8 mouse cellular contexts compared by ENCODE assay signal in genomic region chr14:55094704-55095231, GRCm38 (mm10). TPM values are rescaled to one million over a fixed set of nuclear protein-coding genes. Genes with fewer than 3 reads are reported as not detected.
DNase-seq lines count a peak whose midpoint lies in the region; ATAC-seq and TF ChIP-seq lines count a peak whose summit lies in the region.

Thtpa (plus strand) TSS chr14:55094784.

- WGBS in forebrain, embryonic 15.5 days = 2% methylated on average over 30 of the region's 30 CpGs
- WGBS in lung, embryonic 16.5 days = under 1% methylated on average over 30 of the region's 30 CpGs

- no peaks in the 10 kb centered on the region for H3K27me3 ChIP-seq in G1E (ENCODE audit: insufficient read depth, low read length)
- H3K27me3 ChIP-seq in forebrain, embryonic 15.5 days = no peaks in the 10 kb centered on the region
- H3K27me3 ChIP-seq in lung, embryonic 16.5 days (ENCODE audit: control insufficient read depth, insufficient read depth, low read depth, low read length) = no peaks in the 10 kb centered on the region; the same call in 1 of the 2 replicates

- peak; percentile 79 for DNase-seq in G1E (ENCODE audit: low spot score)
- DNase-seq in cerebellum, adult 11 months = peak; percentile 78
- peak; percentile 74 to 86 for DNase-seq in heart, postnatal 36 days
- peak in 1 of 2 experiments; percentile 76 for DNase-seq in layer of hippocampus, adult 2 months (ENCODE audit: low spot score in 2 of 2)
- peak; percentile 60 for DNase-seq in ovary, postnatal 10 days (ENCODE audit: low spot score)
- DNase-seq in thymus, postnatal 36 days = peak; percentile 62

- intact Hi-C loops in heart, postnatal 36 days (cut with DNase I) = loop anchor here (5.0 kb wide), 1 partner anchor 197 kb away; no protein-coding TSS in a partner anchor

- H3K4me2 ChIP-seq in forebrain, embryonic 15.5 days (replicated peaks) = peak within 1 kb of the TSS; percentile 71
- H3K4me2 ChIP-seq in lung, embryonic 16.5 days (ENCODE audit: low read depth, low read length) = peak within 1 kb of the TSS; percentile 69

- peak within 1 kb of the TSS; percentile 95 for H3K27ac ChIP-seq in forebrain, embryonic 15.5 days (replicated peaks)
- peak within 1 kb of the TSS; percentile 96 for H3K27ac ChIP-seq in layer of hippocampus, adult 2 months
- no peak within 1 kb of the TSS; the same call in 1 of the 2 replicates for H3K27ac ChIP-seq in lung, embryonic 16.5 days (ENCODE audit: low read length)

- peaks cover 58% of the 10 kb centered on the region for H3K4me1 ChIP-seq in G1E (ENCODE audit: insufficient read depth, low read depth, low read length)
- peaks cover 55% of the 10 kb centered on the region for H3K4me1 ChIP-seq in forebrain, embryonic 15.5 days
- peaks cover 27% of the 10 kb centered on the region for H3K4me1 ChIP-seq in lung, embryonic 16.5 days (replicated peaks; ENCODE audit: control insufficient read depth, insufficient read depth, low read length)

- peak within 1 kb of the TSS; percentile 81 for H3K9ac ChIP-seq in forebrain, embryonic 15.5 days (replicated peaks)
- H3K9ac ChIP-seq in lung, embryonic 16.5 days (ENCODE audit: low read length) = peak within 1 kb of the TSS; percentile 76

- TF ChIP-seq CTCF in G1E (IDR thresholded peaks at IDR 0.05; ENCODE audit: low read depth, low read length) = no peak
- no peak for TF ChIP-seq CTCF in layer of hippocampus, adult 2 months (conservative IDR thresholded peaks at IDR 0.05)

- H3K36me3 ChIP-seq in G1E (replicated peaks) = peaks cover 37% of the 10 kb centered on the region
- peaks cover 8% of the 10 kb centered on the region for H3K36me3 ChIP-seq in forebrain, embryonic 15.5 days
- H3K36me3 ChIP-seq in lung, embryonic 16.5 days (ENCODE audit: control insufficient read depth, insufficient read depth, low read length) = peaks cover 10% of the 10 kb centered on the region; the same call in 1 of the 2 replicates

- no peaks in the 10 kb centered on the region for H3K9me3 ChIP-seq in G1E (replicated peaks)
- H3K9me3 ChIP-seq in forebrain, embryonic 15.5 days = no peaks in the 10 kb centered on the region
- H3K9me3 ChIP-seq in lung, embryonic 16.5 days (ENCODE audit: control insufficient read depth, low read length) = no peaks in the 10 kb centered on the region

- ATAC-seq in G1E (ENCODE audit: extremely low read depth, insufficient number of reproducible peaks, low FRiP score, poor library complexity, severe bottlenecking) = peak; percentile 58
- ATAC-seq in forebrain, embryonic 15.5 days (replicated peaks) = peak; percentile 36
- ATAC-seq in lung, embryonic 16.5 days (ENCODE audit: low read depth) = peak; percentile 73

- peak within 1 kb of the TSS; percentile 74 for H3K4me3 ChIP-seq in G1E (ENCODE audit: low read depth, low read length)
- H3K4me3 ChIP-seq in forebrain, embryonic 15.5 days = peak within 1 kb of the TSS; percentile 77
- peak within 1 kb of the TSS; percentile 69 for H3K4me3 ChIP-seq in layer of hippocampus, adult 2 months
- peak within 1 kb of the TSS; percentile 61 for H3K4me3 ChIP-seq in lung, embryonic 16.5 days (ENCODE audit: low read length)

RNA-seq across cellular contexts. Expression of gene Thtpa, which starts in this region (rescaled TPM):
- total RNA-seq in G1E (2014; fragmentation: Nextera tagmentation) (15.2 and 17.1 TPM in 2 replicates), G1E (2017) (16.3 and 17.2 TPM in 2 replicates)
- polyA plus RNA-seq in G1E (2012) = 2.6 and 3.7 TPM in 2 replicates
- polyA plus RNA-seq in forebrain, embryonic 15.5 days (2015; fragmentation: Nextera tagmentation; extraction: Ambion mirVana) = 52.2 and 52.3 TPM in 2 replicates
- 10 to 100 TPM; 12.6 to 13.0 TPM for total RNA-seq in heart, postnatal 36 days (2021)
- 10 to 100 TPM; 19.3 to 23.7 TPM for total RNA-seq in layer of hippocampus, adult 2 months (2021)
- 21.0 and 21.1 TPM in 2 replicates for polyA plus RNA-seq in lung, embryonic 16.5 days (2015; fragmentation: Nextera tagmentation; extraction: Ambion mirVana)
